Mouse (Mus musculus) c-Kit-positive CD71-positive TER-119-positive erythroid progenitor cells, embryonic 14.5 days (primary cell): ENCODE results near the gene Mfap1b.
"Not testable (repeated sequence)": the region's sequence is repeated elsewhere in the genome, so short reads cannot be mapped to it uniquely, and the experiment has no call there.

Experiments used
- DNase-seq: peaks from one replicate; pipeline ENCODE4 v3.0.0-alpha.2; 2013; ENCODE audit warnings: low spot score

Mfap1b gene

GRCm38 (mm10) chr2:121473301-121474179, at the start of gene Mfap1b:
Mfap1b (minus strand) TSS chr2:121474067.
- DNase-seq, result peak; percentile 85

DNA sequence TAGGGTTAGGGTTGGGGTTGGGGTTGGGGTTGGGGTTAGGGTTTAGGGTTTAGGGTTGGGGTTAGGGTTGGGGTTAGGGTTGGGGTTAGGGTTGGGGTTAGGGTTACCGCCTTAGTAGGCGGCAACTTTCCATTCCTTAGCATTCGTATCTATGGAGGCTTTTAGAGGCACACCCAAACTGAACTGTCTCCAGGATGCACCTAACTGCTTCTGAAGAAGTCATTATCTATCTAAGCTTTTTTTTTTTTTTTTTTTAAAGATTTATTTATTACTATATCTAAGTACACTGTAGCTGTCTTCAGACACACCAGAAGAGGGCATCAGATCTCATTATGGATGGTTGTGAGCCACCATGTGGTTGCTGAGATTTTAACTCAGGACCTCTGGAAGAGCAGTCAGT, 49.0 kb upstream of the Mfap1b start:
- DNase-seq, result not testable (repeated sequence)

DNA sequence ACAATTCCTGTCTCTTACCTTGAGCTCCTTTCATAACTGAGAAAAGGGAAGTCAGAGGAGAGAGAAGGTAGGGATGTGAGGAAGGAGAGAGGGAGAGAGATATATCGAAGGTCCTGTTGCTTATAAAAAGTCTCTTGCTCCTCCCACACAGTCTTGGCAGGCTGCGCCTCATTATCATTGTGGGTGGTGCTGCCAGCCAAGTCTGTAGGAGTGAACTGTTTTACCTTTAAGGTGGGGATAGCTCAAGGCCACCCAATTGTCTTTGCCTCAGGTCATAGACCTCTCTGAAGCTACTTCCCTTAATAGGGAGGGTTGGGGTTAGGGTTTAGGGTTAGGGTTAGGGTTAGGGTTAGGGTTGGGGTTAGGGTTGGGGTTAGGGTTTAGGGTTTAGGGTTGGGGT, 48.1 kb upstream of the Mfap1b start:
- DNase-seq, result peak; percentile 48

DNA sequence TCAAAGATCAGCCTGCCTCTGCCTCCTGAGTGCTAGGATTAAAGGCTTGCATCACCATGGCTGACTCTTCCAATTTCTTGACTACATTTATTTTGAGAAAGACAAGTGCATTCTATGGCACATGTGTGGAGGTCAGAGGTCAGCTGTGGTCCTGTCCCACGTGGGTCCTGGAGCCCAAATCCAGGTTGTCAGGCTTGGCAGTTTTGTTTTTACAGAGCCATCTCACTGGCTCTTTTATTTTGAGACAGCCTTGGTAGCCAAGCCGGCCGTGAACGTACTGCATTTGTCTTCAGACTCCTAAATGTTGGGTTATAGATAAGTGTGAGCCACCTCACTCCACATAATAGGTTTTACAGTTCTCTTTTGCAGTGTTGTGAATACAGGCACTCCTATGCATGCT, 44.8 kb upstream of the Mfap1b start:
- DNase-seq, result not testable (repeated sequence)

DNA sequence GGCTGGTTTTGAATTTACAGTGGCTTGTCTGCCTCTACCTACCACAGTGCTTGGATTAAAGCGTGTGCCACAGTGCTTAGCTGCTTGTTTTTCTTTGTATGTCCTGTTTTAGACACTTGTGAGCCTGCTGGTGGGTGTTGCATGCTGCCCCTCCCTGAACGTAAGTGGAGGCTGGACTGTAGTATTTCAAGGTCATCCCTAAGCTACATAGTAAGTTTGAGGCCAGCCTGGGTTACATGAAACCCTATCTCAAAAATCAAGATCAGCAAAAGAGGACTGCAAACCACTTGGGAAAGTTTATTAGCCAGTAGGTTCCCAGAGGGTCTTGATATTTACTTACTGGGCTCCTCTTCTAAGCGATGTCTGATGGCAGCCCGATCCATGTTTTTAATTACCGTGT, 44.2 kb upstream of the Mfap1b start:
- DNase-seq, result no peak

GRCm38 (mm10) chr2:121514211-121514610, 40.3 kb upstream of the Mfap1b start:
- DNase-seq, result no peak

DNA sequence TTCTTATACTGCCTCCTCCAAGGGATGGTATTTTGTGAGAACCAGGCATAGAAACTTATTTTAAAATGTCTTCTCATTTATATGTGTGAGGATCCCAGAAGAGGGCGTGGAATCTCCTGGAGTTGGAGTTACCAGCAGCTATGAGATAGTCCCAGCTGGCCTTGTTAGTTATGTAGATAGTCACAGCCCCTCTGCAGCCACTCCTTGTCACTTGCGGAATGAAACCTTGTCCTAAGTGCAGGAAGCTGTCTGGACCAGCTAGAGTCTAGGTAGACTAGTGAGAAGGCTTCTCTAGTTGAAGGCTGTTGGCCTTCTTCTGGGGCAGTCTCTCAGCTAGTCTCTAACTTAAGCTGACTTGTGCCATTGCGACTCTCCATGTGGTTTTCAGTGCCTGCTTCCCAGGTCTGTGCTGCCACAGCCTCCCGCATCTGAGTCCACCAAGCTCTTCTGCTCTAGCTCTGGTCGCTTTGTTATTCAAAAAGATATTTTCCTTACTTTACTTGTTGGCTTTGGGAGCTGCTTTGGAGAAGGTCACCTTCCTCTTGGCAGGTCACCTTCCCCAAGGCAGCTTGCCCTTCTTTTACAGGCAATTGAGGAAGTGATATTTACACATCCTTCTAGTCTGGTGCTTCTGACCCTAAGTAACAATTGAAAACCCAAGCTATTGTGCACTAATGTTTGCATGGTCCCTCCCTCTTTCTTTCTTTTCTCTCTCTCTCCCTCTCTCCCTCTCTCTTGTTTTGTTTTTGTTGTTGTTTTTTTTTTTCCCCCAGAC, 39.3 kb upstream of the Mfap1b start:
- DNase-seq, result not testable (repeated sequence)

- DNase-seq, result no peak
Measured at GRCm38 (mm10) chr2:121511401-121511800, 37.5 kb upstream of the Mfap1b start.

- peak; percentile 75 for DNase-seq
Measured at GRCm38 (mm10) chr2:121509584-121509983, 35.7 kb upstream of the Mfap1b start.

DNA sequence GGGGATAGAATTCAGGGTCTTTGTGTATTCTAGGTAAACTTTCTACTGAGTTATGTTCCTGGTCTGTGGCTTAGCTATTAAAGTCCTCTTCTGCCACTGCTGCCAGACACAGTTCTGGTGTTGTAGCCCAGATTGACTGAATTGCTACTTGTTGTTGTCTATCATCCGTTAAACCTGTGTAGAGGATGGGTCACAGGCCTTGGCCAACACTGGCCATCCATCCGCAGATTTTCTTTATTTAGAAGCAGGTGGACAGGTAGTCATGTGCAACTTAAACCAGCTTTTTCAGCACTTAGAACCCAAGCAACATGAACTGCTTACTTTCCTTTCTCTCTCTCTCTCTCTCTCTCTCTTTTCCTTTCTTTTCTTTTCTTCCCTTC, 34.1 kb upstream of the Mfap1b start:
- no peak for DNase-seq

DNA sequence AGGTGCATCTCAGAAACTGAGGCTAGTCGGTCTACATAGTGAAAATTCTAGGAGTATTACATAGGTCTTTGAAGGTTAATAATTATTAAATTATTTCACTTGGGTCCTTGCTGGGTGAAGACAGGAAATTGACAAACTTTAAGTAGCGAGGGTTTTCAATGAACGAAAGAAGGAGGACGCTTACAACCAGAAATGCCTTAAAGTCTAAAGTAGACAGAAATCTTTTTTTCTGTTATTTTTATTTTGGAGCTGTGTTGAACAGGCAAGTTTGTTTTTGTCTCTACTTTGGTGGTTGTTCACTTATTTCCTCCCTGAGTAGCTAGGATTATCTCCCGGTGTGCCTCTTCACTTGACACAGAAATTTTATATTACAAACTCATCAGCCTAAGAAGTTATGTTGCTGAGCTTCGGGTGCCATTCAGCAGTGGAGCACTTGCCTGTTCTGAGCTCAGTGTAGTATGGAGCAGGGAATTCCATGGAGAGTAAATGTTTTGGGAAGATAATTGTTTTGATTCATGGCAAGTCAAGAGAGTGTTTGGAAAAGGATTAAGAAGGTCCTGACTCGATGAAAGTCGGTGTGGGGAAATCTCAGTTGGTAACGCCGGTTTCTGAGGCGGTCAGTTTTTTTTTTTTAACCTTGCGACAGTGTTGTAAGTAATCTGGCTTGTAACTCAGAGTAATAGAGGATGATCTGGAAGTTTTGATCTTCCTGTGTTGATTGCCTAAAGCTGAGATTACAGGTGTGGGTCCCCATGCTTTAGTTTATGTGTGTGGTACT, 33.5 kb upstream of the Mfap1b start:
- DNase-seq, result no peak

DNA sequence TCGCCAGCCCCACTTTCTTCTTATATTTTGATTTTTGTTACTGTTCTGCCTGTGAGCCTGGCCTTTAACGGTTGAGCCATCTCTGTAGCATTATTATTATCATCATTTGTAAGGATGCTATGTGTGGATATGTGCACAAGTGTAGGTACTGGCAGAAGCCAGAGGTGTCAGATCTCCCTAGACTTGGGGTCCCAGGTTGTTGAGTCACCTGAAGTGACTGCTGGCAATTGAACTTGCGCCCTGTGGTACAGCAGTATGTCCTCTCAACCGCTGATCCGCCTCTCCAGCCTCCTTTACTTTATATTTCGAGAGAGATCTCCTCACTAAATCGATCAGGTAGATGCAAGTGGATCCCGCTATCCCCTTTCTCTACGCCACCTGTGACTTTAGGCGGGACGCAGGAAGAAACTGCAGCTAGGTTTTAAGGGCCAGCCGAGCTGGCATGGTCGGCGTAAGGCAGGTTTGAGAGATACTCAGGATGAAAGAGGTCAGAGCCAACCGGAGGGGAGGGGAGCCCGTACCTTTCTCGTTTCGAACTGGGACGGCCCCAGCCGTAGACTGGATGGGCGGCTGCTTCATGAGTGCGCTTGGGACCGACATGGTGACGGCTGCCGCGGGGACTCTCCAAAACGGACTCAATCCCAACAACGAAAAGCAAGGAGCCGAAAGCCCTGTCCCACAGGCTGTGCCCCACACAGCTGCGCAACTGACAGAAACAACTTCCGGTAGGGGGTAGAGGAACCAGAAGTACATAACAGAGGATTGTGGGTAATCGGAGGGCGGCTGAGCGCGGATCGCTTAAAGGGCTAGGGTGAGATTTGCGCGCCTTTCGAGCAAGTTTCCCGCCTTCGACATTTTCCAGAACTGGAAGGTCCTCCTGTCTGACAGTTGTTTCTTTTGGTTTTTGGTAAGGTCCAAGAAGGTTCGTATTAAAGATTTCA, 32.3 kb upstream of the Mfap1b start, which contains the start of the genes Mfap1a and Wdr76:
Mfap1a (minus strand) TSS at position 724 of the 941 bp plus-strand sequence.
Wdr76 (plus strand) TSS at position 782 of the 941 bp plus-strand sequence.
- peak; percentile 91 for DNase-seq

DNA sequence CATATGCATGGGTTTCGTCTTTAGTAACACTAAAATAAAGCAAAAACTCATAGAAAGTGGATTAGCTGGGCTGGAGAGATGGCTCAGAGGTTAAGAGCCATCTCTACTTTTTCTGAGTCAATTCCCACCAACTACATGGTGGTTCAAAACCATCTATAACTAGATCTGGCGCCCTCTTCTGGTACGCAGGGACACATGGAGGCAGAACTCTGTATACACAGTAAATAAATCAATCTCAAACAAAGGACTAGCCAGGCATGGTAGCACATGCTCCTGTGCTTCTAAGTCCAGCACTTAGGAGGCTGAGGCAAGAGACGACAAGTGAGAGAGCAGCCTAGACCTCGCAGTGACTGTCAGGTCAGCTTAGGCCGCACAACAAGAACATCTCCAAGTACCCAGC, 27.7 kb upstream of the Mfap1b start:
- DNase-seq, result not testable (repeated sequence)

DNA sequence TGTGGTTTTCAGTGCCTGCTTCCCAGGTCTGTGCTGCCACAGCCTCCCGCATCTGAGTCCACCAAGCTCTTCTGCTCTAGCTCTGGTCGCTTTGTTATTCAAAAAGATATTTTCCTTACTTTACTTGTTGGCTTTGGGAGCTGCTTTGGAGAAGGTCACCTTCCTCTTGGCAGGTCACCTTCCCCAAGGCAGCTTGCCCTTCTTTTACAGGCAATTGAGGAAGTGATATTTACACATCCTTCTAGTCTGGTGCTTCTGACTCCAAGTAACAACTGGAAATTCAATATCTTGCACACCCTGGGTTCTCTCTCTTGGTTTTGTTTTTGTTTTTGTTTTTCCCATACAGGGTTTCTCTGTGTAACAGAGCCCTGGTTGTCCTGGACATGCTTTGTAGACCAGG, 10.5 kb upstream of the Mfap1b start:
- DNase-seq, result not testable (repeated sequence)

DNA sequence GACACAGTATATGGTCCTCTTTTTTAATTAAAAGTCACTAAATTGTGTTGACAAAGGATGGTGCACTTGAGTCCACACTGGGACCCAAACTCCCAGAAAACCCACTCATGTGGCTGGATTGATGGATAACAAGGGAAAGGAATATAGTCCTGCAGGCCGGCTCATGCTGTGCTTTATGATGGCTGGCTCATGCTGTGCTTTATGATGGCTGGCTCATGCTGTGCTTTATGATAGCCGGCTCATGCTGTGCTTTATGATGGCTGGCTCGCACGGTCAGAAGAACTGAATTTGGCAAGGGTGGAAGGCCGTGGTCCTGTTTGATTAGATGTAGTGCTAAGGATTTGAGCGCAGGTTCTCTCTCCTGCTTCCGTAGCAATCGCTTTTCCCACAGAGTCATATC, 9.7 kb upstream of the Mfap1b start:
- DNase-seq, result no peak

- DNase-seq, result not testable (repeated sequence)
Measured at GRCm38 (mm10) chr2:121480916-121481315, 7.0 kb upstream of the Mfap1b start.

DNA sequence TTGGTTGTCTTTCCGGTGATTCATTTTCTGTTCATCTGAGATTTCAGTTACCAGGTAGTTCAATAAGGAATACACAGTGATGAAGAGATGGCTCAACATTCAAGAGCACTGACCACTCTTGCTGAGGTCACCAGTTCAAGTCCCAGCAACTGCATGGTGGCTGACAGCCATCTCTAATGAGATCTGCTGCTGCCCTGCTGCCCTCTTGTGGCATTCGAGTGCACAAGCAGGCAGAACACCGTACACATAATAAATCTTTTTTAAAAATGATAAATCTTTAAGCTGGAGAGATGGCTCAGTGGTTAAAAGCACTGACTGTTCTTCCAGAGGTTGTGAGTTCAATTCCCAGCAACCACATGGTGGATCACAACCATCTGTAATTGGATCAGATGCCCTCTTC, 6.6 kb upstream of the Mfap1b start:
- peak; percentile 33 for DNase-seq

DNA sequence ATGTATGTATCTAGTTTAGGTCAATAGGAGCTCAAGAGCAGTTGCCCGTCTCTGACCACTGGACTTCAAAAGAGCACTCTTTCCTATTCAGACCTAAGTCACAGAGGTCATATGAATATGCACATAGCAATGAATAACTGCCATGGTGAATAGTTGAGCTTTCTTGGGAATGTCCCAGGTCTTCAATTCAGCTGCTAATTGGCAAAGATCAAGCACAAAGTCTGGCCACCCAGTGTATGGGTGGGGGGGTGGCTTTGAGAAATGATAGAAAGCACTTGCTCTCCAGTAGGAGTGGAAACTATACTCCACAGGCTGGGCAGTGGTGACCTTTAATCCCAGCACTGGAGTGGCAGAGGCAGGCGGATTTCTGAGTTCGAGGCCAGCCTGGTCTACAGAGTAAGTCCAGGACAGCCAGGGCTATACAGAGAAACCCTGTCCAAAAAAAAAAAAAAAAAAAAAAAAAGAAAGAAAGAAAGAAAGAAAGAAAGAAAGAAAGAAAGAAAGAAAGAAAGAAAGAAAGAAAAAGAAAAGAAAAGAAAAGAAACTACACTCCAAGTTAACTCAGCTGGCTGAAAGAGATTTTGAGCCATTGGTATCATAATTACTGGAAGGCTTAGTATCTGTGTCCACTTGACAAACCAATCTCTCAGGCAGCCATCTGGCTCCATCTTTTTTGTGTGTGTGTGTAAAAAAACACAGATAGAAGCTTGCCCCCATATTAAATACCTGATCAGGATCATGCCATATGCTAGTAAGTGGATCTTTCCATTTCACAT, 3.8 kb upstream of the Mfap1b start:
- no peak for DNase-seq

- not testable (repeated sequence) for DNase-seq
Measured at GRCm38 (mm10) chr2:121475306-121475705, 1.4 kb upstream of the Mfap1b start.

DNA sequence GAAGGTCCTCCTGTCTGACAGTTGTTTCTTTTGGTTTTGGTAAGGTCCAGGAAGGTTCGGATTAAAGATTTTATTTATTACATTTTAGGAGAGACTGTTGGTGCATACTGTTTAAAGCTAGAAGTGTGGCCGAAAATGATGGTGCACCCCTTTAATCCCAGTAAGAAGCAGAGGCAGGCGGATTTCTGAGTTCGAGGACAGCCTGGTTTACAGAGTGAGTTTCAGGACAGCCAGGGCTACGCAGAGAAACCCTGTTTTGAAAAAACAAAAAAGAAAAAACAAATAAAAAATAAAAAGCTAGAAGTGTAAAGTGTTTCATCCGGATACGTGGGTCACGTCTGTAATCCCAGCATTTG, 291 bp upstream of the Mfap1b start:
- no peak for DNase-seq
